Mouse (Mus musculus): ENCODE measurements at regions not wholly inside any gene's neighbourhood (a gene's known extent, or its start where the extent isn't known, plus 50 kb on each side); places are given as distances from the start of the nearest gene placed in this dataset.

DNA sequence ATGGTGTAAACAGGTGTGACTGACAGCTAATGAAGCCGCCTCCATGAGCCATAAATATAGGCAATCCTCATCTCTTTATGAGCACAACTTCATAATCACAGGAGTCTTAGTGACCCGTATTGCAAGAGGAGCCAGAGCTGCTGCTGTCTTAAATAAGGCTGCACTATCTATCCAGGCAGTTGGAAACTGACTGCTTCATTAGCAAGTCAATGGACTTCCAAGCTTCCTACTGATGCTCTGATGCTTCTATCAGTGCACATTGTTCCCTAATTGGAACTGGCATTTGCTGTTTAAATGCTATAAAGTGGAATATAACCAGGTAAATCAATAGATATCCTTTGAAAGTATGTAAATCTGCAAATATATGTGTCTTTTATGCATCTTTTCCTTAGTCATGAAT lies 746.9 kb downstream of the Tpm3-rs7 start:
- TF ChIP-seq CTCF (conservative IDR thresholded peaks at IDR 0.05; ENCODE audit: low read length) (no peak), NANOG (IDR thresholded peaks at IDR 0.05; ENCODE audit: borderline replicate concordance, low read length) (peak; percentile 98)
